Mouse (Mus musculus): ENCODE measurements at regions not wholly inside any gene's neighbourhood (a gene's known extent, or its start where the extent isn't known, plus 50 kb on each side); places are given as distances from the start of the nearest gene placed in this dataset.

- Histone ChIP-seq H3K4me1 (ENCODE audit: control insufficient read depth, insufficient read depth, low read length) (peaks cover 2% of the 10 kb centered on the region; the same call in 1 of the 2 replicates), H3K27me3 (ENCODE audit: control insufficient read depth, insufficient read depth, low read length) (no peaks in the 10 kb centered on the region), H3K27ac (ENCODE audit: insufficient read depth, low read length) (no peak overlapping the region), H3K4me3 (replicated peaks; ENCODE audit: insufficient read depth, low read depth, low read length) (no peak overlapping the region)
- WGBS = 59% methylated on average over 4 of the region's 4 CpGs
- TF ChIP-seq POLR2A (IDR thresholded peaks at IDR 0.05; ENCODE audit: borderline replicate concordance, insufficient read depth, low read length) (no peak), CTCF (IDR thresholded peaks at IDR 0.05; ENCODE audit: borderline replicate concordance, insufficient read depth, low read depth, low read length) (no peak)
- no peak for DNase-seq
Observed at GRCm38 (mm10) chr4:72562909-72563676, 289.3 kb downstream of the Aldoart1 start.

GRCm38 (mm10) chr4:72554276-72554675, 298.2 kb downstream of the Aldoart1 start:
- DNase-seq = no peak
- Histone ChIP-seq H3K4me3 (replicated peaks; ENCODE audit: insufficient read depth, low read depth, low read length) (no peak overlapping the region), H3K4me1 (ENCODE audit: control insufficient read depth, insufficient read depth, low read length) (no peaks in the 10 kb centered on the region), H3K27ac (ENCODE audit: insufficient read depth, low read length) (no peak overlapping the region), H3K27me3 (ENCODE audit: control insufficient read depth, insufficient read depth, low read length) (no peaks in the 10 kb centered on the region)
- TF ChIP-seq POLR2A (IDR thresholded peaks at IDR 0.05; ENCODE audit: borderline replicate concordance, insufficient read depth, low read length) = no peak
- no peak for TF ChIP-seq CTCF (IDR thresholded peaks at IDR 0.05; ENCODE audit: borderline replicate concordance, insufficient read depth, low read depth, low read length)

- H3K4me1 ChIP-seq (ENCODE audit: control insufficient read depth, insufficient read depth, low read length) = no peaks in the 10 kb centered on the region
- TF ChIP-seq CTCF (IDR thresholded peaks at IDR 0.05; ENCODE audit: borderline replicate concordance, insufficient read depth, low read depth, low read length) (no peak), POLR2A (IDR thresholded peaks at IDR 0.05; ENCODE audit: borderline replicate concordance, insufficient read depth, low read length) (no peak)
- H3K27ac ChIP-seq (ENCODE audit: insufficient read depth, low read length) = no peak overlapping the region
- DNase-seq = no peak
- H3K4me3 ChIP-seq (replicated peaks; ENCODE audit: insufficient read depth, low read depth, low read length) = no peak overlapping the region
- 82% methylated on average over 1 of the region's 1 CpGs for WGBS
- H3K27me3 ChIP-seq (ENCODE audit: control insufficient read depth, insufficient read depth, low read length) = no peaks in the 10 kb centered on the region; the same call in 1 of the 2 replicates
Observed at GRCm38 (mm10) chr4:72534563-72534962, 317.9 kb downstream of the Aldoart1 start.

- peaks cover 2% of the 10 kb centered on the region; the same call in 1 of the 2 replicates for H3K4me1 ChIP-seq (ENCODE audit: control insufficient read depth, insufficient read depth, low read length)
- no peaks in the 10 kb centered on the region for H3K27me3 ChIP-seq (ENCODE audit: control insufficient read depth, insufficient read depth, low read length)
- TF ChIP-seq CTCF (IDR thresholded peaks at IDR 0.05; ENCODE audit: borderline replicate concordance, insufficient read depth, low read depth, low read length) (no peak), POLR2A (IDR thresholded peaks at IDR 0.05; ENCODE audit: borderline replicate concordance, insufficient read depth, low read length) (no peak)
- H3K4me3 ChIP-seq (replicated peaks; ENCODE audit: insufficient read depth, low read depth, low read length) = no peak overlapping the region
- H3K27ac ChIP-seq (ENCODE audit: insufficient read depth, low read length) = no peak overlapping the region
- no peak for DNase-seq
Observed at GRCm38 (mm10) chr4:72524630-72525029, 323.9 kb upstream of the Tle1 start.

GRCm38 (mm10) chr4:72524100-72524499, 323.4 kb upstream of the Tle1 start:
- peak; percentile 82 to 92 for DNase-seq
- H3K4me1 ChIP-seq (ENCODE audit: control insufficient read depth, insufficient read depth, low read length) = peaks cover 2% of the 10 kb centered on the region; the same call in 1 of the 2 replicates
- TF ChIP-seq CTCF (IDR thresholded peaks at IDR 0.05; ENCODE audit: borderline replicate concordance, insufficient read depth, low read depth, low read length) (no peak), POLR2A (IDR thresholded peaks at IDR 0.05; ENCODE audit: borderline replicate concordance, insufficient read depth, low read length) (no peak)
- H3K27me3 ChIP-seq (ENCODE audit: control insufficient read depth, insufficient read depth, low read length) = no peaks in the 10 kb centered on the region; the same call in 1 of the 2 replicates
- H3K27ac ChIP-seq (ENCODE audit: insufficient read depth, low read length) = no peak overlapping the region
- WGBS = 8% methylated on average over 1 of the region's 1 CpGs
- no peak overlapping the region for H3K4me3 ChIP-seq (replicated peaks; ENCODE audit: insufficient read depth, low read depth, low read length)

GRCm38 (mm10) chr4:72511220-72511619, 310.5 kb upstream of the Tle1 start:
- TF ChIP-seq CTCF (IDR thresholded peaks at IDR 0.05; ENCODE audit: borderline replicate concordance, insufficient read depth, low read depth, low read length) (no peak), POLR2A (IDR thresholded peaks at IDR 0.05; ENCODE audit: borderline replicate concordance, insufficient read depth, low read length) (no peak)
- Histone ChIP-seq H3K4me3 (replicated peaks; ENCODE audit: insufficient read depth, low read depth, low read length) (no peak overlapping the region), H3K27me3 (ENCODE audit: control insufficient read depth, insufficient read depth, low read length) (no peaks in the 10 kb centered on the region), H3K4me1 (ENCODE audit: control insufficient read depth, insufficient read depth, low read length) (no peaks in the 10 kb centered on the region), H3K27ac (ENCODE audit: insufficient read depth, low read length) (no peak overlapping the region)
- DNase-seq = no peak
- WGBS = 27% methylated on average over 1 of the region's 1 CpGs

- 7% methylated on average over 1 of the region's 1 CpGs for WGBS
- DNase-seq = peak in 1 of 2 experiments; percentile 2
- Histone ChIP-seq H3K4me1 (ENCODE audit: control insufficient read depth, insufficient read depth, low read length) (no peaks in the 10 kb centered on the region), H3K27ac (ENCODE audit: insufficient read depth, low read length) (no peak overlapping the region), H3K4me3 (replicated peaks; ENCODE audit: insufficient read depth, low read depth, low read length) (no peak overlapping the region), H3K27me3 (ENCODE audit: control insufficient read depth, insufficient read depth, low read length) (no peaks in the 10 kb centered on the region)
- TF ChIP-seq POLR2A (IDR thresholded peaks at IDR 0.05; ENCODE audit: borderline replicate concordance, insufficient read depth, low read length) = no peak
- no peak for TF ChIP-seq CTCF (IDR thresholded peaks at IDR 0.05; ENCODE audit: borderline replicate concordance, insufficient read depth, low read depth, low read length)
Observed at GRCm38 (mm10) chr4:72481748-72482147, 281.0 kb upstream of the Tle1 start.

- H3K27ac ChIP-seq (ENCODE audit: insufficient read depth, low read length) = no peak overlapping the region
- TF ChIP-seq CTCF (IDR thresholded peaks at IDR 0.05; ENCODE audit: borderline replicate concordance, insufficient read depth, low read depth, low read length) (no peak), POLR2A (IDR thresholded peaks at IDR 0.05; ENCODE audit: borderline replicate concordance, insufficient read depth, low read length) (no peak)
- 62% methylated on average over 3 of the region's 3 CpGs for WGBS
- no peak for DNase-seq
- H3K27me3 ChIP-seq (ENCODE audit: control insufficient read depth, insufficient read depth, low read length) = no peaks in the 10 kb centered on the region
- no peaks in the 10 kb centered on the region for H3K4me1 ChIP-seq (ENCODE audit: control insufficient read depth, insufficient read depth, low read length)
- no peak overlapping the region for H3K4me3 ChIP-seq (replicated peaks; ENCODE audit: insufficient read depth, low read depth, low read length)
Observed at GRCm38 (mm10) chr4:72480535-72480934, 279.8 kb upstream of the Tle1 start.
